Mouse (Mus musculus) ZHBTc4 (cell line): Measurements from ENCODE around the gene Wnt11.

Source experiments
- DNase-seq: peaks from one replicate; pipeline ENCODE4 v3.0.0-alpha.2; 2011; ENCODE audit warnings: low read depth, low spot score

Gene Wnt11

DNA sequence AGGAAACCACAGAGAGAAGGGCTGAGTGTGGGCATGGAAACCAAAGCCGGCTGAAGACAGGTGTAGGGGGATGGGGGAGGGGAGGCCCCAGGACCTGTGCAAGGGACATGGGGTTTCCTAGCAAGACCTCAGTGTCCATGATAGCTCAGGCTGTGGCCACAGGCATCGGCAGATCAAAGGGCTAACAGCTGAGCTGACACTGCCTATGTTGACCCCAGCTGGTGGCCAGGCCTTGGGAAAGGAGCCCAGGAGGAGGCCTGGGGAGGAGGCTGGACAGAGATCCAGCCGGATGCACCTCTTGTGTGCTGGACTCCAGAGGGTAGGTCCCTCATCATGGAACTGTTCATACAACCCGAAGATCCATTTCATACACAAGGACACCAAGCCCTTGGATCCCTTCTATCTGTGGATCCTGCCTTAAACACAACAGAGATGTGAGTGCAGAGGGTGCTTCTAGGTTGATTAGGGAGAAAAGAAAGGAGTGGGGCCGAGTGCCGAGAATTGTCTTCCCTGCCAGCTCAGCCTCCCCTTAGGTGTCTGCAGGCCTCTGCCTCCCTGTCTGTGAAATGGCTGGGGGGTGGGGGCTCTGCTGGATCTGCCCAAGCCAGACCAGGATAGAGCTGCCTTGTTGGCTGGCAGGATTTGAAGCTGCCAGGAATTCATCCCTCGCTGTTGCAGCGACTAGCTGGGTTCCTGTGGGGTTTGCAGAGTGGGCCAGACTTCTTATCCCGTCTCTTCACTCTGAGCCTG, 29.2 kb downstream of the Wnt11 start:
- no peak for DNase-seq

DNA sequence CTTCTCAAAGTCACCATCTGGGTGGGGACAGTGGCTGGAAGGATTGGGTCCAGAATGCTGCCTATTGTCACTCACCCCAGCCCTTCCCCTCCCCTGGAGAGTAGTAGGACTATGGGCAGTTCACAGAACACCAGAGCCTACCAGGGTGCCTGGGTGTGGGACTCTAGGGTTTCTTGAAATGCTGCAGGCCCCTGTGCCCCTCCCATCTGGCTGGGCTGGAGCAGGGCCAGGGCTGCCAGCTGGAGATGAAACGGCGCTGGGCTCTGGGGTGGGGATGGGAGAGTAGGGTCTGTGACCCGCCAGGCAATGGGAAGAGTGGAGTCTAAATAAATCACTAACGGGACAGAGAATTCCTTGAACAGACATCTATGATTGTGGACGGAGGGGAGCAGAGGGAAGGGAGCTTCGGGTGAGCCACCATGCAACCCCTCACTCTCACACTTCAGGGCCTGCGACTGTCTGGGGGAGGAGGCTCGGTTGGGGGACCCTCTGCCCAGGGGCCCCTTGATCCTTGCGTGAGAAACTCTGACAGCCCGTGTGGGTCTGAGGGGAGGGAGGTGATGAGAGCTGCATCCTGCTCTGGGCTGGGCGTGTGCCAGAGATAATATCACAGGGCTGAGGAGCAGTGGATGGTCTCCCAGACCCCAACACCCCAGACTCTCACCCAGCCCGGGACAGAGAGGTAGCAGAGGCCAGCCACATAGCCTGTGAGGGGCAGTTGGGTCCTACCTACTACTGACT, 32.3 kb downstream of the Wnt11 start:
- DNase-seq: peak; percentile 85

DNA sequence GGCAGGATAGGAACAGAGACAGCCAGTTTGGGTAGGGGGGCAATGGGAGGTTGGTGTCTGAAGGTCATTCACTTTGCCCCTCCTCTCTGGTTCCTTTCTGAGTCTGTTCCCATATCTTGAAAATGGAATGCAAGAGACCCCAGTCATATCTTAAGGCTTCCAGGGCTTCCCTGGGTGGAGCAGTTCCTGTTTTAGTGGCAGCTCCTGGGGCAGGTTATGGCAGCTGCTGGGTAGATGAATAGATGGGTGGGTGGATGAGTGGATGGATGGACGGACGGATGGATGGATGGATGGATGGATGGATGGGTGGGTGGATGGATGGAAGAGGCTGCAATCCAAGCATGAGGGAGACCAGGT, 32.9 kb downstream of the Wnt11 start:
- no peak for DNase-seq

DNA sequence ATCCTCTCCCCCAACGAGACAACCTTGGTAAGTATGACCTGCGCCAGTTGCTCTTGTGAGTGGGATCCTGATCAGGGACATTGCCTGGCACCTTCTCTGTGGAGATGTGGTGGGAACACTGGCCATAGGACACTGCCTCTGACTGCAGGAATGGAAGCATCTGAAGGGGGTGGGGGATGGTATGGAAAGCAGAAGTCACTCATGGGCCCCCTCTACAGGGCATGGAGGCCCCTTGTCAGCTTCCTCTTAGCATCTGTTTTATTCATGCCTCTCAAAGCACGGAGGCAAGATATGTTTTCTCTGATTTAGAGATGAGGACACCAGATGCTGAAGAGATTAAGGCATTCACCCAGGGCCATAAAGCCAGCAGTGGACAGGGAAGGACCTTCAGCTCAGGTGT, 34.2 kb downstream of the Wnt11 start:
- peak; percentile 36 for DNase-seq

DNA sequence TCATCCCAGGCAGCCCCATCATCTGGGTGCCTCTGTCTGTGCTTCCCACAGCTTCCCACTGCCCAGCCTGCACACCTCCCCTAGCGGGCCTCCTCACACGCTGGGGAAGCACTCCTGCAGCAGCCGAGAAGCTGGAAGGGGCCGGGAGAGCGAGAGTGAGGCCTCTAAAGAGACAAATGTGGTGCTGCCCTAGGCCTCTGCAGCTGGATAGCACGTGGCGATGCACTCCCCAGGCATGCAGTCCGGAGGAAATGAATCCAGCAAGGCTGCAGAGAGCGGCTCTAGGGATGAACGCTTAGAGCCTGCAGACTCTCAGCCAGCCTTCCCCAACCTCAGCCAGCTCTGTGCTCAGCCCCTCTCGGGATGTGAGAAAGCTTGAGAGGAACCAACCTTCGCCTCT, 35.9 kb downstream of the Wnt11 start:
- no peak for DNase-seq

DNA sequence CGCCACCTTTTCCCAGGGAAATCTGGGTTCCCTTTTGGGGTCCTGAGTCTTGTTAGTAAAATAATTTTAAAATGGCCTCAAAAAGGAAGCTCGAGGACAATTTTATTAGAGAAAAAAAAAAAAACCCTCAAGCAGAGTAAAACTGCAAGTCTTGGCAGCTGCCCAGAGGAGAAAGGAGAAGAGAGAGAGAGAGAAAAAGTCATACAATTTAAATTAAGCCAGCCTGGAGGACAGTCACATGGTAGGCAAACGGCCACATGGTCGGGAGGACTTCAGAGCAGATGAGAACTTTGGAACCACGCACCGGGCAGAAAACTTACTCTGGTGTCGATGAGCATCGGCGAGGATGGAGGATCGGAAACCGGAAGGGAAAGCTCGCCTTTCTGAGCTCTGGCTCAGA, 37.0 kb downstream of the Wnt11 start:
- no peak for DNase-seq

DNA sequence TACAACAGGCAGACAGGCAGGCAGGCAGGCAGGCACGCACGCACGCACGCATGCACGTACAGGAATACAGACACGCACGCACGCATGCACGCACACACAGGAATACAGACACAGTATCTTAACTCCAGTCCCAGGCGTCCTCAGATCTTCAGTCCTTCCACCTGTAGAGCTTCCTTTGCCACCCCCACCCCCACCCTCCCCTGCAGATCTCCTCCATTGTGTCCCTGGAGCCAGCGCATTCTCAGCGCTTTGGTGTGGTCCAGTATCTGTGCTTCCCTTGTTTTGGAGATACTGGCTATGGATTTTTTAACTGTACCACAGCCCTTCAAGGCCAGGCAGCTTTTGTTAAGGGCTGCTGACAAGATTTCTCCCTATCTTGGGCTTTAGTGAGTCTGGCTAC, 38.4 kb downstream of the Wnt11 start:
- DNase-seq: peak; percentile 82

DNA sequence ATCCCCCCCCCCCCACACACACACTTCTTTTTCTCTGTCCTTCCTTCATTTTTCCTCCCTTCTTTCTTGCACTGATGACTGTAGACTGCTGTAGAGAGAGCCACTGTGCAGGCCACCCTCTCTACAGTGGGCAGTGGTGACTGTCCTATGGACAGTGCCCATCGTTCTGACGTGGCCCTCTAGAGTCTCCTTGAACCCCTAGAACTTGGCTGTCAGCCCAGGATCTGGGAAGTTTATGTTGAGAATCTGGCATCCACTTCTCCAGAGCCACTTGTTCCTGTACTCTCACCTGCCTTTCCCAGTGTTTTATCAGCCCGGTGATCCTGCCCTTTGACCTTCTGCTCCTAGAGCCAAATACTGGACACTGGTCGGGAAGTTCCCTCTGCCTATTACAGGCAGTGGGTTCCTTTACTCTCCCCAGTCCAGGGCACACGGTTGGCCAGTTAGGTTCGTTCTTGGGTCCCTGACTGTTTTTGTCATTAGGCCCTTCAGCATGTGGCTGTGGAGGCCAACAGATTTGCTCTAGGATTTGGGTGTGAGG, 39.6 kb downstream of the Wnt11 start:
- no peak for DNase-seq

DNA sequence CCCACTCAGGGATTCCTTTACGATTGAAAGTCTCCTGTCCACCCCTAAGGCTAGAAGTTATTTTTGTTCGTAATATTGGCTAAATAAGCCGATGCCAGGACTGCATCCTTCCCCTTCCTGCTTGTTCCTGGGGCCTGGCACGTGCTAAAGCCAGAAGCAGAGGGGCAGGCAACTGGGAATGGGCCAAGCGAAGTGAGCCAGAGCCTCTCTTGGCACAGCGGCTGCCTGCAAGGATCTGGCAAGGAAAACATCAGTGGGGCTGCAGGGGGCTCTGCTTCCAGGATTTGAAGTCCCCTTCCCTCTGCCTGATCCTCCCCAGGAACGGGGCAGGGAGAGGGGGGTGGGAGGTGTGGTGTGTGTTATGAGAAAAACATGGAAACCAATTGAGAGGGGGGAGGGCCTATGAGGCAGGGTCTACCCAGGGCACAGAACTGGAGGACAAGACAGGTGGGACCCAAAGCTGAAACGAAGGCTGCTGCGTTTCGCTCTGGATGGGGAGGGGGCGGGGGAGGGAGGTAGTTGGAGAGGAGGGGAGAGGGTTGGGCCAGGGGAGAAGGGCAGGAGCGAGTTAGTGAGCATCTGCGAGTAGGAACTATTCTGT, 40.6 kb downstream of the Wnt11 start:
- no peak for DNase-seq

DNA sequence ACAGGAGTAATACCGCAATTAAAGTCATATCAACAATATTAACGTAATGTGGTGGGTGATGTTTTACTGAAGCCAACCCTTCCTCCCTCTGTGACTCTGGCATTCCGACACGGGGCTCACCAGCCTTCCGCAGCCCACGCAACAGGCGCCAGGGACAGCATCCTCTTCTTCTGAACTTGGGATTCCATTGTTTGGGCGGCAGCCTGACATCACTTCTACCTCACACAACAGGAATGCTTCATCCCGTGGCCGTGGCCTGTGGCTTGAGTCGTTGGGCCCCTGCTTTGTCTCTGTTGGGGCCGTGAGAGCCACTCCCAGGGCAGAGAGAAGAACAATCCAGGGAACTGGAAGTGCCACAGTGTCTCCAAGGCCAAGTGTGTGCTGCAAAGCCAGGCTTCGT, 41.2 kb downstream of the Wnt11 start:
- peak; percentile 73 for DNase-seq

DNA sequence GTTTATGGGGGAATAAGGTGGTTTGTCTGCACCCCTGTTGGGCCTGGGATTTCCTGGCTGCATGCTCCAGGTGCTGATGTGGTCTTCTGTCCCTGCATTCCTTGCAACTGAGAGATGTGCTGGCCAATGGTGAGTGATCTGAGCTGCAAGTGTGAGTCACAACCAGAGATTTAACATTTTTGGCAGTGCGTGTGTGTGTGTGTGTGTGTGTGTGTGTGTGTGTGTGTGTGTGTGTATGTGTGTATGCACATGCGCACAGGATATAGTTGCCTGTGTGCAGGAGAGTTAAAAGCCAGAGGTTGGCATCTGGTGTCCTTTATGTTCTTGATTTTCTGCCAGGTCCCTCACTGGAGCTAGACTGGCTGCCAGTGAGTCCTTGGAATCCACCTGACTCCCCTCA, 44.3 kb downstream of the Wnt11 start:
- no peak for DNase-seq

DNA sequence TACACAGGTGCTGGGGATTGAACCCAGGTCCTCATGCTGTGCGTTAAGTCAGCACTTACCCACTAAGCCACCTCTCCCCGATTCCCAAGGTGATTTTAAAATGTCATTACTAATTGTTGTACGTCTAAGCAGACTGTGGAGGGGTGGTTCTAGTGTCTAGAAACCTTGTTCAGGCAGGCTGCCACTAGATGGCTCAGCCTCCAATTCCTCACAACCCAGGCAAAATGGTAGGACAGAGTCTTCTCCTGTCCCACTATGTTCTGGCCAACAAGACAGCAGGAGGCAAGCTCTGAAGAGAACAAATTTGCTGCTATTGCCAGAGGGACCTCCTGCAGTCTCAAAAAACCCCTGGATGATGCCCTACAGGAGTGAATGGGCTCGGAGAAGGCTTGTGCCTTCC, 47.0 kb downstream of the Wnt11 start:
- DNase-seq: peak; percentile 32

DNA sequence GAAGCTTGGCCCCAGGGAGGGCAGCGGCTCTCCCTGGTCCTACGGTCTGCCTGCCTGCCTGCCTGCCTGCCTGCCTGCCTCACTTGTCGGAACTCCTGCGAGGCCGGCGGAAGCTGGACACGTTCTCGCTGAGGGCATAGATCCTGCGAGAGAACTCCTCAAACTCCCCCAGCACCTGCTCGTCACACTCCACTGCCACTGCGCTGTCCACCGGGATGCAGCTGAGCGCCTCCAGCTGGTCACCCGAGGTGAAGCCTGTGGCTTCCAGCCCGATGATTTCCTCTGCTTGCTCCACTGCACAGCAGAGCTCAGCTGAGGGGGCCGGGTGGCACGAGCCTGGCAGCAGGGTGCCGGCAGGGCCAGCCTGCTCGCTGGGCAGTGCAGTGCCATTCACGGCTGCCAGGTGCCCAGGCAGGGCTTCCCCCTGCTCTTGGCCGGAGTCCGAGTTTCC, 52.9 kb downstream of the Wnt11 start:
- DNase-seq: peak; percentile 67

DNA sequence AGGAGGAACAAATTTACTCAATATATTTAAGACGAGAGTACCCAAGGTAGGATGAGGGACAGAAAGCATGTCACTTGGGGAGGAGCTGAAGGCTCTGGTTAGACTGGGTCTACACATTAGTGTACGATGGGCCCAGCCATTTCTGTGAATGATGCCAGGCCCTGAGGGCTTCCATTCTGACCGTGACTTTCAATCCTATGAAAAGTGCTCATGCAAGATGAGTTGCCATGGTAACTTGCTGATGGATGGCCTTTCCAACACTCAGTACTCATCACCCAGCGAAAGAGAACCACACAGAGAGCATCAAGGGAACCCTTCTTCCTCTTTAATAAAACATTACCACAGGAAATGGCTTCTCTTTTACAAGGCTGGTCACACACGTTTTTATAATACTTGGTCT, 53.9 kb downstream of the Wnt11 start:
- no peak for DNase-seq

DNA sequence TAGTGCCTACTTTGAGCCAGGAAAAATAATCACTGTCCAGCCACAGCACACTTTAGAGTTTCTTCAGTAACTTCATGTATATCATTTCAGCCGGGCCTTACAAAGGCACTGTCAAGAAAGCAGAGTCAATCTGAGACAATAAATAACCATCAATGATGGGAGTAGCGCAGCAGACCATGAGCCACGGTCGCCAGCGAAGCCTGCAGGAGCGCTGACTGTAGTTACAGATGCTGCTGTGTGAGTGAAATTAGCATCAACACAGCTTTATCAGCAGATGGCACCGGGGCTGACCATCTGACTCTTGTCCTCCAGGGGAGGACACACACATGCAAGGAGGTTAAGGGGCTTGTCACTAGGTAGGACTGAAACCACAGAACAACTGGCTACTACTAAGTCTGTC, 54.3 kb downstream of the Wnt11 start:
- no peak for DNase-seq

DNA sequence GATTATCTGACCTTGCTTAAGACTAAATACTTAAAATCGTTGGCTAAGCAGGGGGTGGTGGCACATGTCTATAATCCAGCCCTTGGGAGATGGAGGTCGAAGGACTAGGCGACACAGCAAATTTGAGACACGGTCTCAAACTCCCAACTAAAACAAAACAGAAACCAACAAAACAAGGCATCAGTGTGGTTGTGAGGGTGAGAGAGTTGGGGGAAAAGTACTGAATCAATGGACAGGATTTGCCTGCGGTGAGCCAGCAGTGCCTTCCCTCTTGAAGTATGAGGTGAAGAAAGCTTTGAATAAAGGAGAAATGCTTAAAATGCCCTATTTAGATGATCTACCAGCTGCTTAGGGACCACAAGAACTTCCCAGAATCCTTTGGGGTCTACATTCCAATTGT, 58.2 kb downstream of the Wnt11 start:
- DNase-seq: no peak

DNA sequence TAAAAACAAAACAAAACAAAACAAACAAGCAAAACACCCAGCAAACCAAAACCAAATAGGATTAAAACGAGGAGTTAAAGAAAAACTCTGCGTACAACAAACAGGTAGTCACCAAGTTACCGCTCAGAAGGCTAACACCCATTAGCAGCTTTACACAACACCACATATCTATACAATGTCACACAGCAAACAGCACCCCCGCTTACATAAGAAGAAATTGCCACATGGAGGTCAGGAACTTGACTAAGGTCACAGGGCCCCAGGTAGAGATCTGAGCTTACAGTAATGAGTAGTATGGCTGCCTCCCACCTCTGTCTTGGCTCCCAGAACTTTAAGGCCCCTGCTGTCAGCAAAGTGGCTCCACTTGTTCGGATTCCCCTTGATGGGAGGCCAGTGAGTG, 59.4 kb downstream of the Wnt11 start:
- DNase-seq: no peak

DNA sequence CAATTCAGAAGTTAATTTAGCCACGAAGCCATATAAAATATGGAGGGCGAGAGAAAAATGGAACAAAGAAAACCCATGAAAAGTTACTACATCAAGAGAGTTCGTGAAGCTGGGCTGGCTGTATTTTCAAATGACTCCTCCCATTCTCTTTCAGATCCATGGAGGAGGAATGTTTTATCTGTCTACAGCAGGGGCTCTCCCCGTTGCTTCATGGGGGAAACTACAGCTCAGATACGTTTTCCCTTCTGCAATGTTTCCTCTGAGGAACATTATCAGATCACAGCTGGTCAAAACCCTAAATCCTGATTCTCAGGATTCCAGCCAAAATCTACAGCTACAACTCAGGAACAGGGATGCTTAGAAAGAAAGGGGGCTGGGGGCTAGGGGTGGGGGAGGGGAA, 59.9 kb downstream of the Wnt11 start:
- DNase-seq: no peak

DNA sequence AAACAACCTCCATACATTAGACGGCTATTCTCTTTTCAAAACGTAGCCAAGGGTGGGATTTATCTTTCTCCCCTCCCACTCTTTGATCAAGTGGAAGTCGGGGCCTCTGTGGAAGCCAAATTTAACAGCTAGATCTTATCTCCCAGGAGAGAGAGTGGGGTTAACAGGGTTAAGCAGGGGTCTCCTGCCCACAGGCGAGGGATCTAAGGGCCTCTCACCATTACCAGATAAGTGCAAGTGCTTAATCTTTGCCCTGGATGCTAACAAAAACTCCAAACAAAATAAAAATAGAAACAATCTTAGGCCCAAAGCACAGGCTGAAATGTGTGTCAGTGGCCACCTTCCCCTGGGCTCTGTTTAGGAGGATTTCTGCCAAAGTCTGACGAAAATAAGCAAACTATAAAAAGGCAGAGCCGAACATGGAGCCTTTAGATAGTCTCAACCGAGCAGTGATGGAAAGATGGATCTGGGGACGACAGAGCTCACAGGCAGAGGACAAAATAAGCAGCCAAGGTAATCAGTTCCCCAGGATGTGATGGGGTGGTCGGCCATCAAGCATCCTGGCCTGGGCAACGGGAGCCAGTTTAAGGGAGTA, 60.7 kb downstream of the Wnt11 start:
- DNase-seq: no peak

DNA sequence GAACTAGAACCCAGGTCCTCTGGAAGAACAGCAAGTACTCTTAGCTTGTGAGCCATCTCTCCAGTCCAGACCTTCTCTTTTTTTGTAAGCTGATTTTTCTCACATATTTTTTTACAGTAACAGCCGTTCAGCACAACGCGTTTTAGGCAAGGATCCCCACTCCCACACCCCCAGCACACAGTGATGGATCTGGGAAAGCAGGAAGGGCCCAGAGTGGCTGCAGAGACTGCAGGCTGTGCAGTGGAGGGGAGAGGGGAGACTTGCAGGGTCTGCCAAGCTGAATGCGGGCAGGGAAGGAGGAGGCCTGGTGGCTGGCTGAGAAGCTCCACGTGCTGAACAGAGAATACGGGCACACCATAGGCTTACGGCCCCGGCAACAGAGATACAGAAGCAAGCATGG, 62.4 kb downstream of the Wnt11 start:
- no peak for DNase-seq

DNA sequence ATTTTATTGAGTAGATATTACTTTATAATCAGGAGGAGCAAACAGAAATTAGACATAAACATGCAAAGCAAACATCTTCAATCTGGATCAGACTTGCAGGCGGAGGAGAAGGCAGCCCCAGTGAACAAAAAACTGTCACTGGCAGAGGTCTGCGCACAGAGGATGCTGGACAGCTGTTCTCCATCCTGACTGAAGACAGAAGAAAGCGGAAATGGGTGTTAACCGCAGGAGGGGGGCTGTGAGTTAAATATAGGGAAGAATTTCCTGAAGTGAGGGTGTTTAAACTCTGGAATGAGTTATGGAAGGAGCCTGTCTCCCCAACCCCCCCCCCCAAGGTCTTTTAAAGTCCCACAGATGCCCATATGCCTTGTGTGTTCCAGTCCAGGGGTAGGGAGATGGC, 64.9 kb downstream of the Wnt11 start:
- DNase-seq: no peak

DNA sequence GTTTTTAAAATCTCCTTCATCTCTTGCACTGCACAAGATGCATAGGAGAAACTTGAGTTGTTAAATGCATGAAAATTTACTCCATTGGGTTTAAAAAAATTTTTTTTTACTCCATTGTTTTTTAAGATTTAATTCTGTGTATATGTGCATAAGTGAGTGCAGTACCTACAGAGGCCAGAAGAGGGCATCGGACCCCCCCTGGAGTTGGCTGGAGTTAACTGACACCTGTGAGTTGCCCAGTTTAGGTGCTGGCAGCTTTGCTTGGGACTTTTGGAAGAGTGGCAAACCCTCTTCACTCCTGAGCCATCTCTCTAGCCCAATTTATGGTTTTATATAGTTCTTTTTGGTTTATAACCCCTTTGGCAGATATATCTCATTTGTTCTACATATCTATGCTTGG, 66.2 kb downstream of the Wnt11 start:
- DNase-seq: peak; percentile 63
